Mouse (Mus musculus) CH12F3 (cell line): ENCODE results near the gene Kalrn.

Source experiments
- in situ Hi-C: fragments of 300-500 bp; cut with MboI; formaldehyde crosslinking; loops from 2 replicates; pipeline ENCODE4 v1.14.3; 2020; ENCODE audit warnings: low sequenced_read_pairs

Kalrn gene

GRCm38 (mm10) chr16:33930785-33931184 lies 642.5 kb downstream of the Kalrn start:
- in situ Hi-C loops: no loop called here

- in situ Hi-C loops: no loop called here
Measured at GRCm38 (mm10) chr16:33928788-33929462, 644.4 kb downstream of the Kalrn start.

- in situ Hi-C loops: no loop called here
Measured at GRCm38 (mm10) chr16:33927263-33927824, 646.0 kb downstream of the Kalrn start.

GRCm38 (mm10) chr16:33923758-33924157 lies 649.6 kb downstream of the Kalrn start:
- in situ Hi-C loops: no loop called here

- in situ Hi-C loops: no loop called here
Measured at GRCm38 (mm10) chr16:33923001-33923316, 650.4 kb downstream of the Kalrn start.

GRCm38 (mm10) chr16:33922111-33923000 lies 651.0 kb downstream of the Kalrn start:
- in situ Hi-C loops: no loop called here

- in situ Hi-C loops: no loop called here
Measured at GRCm38 (mm10) chr16:33921514-33921913, 651.8 kb downstream of the Kalrn start.
